Mouse (Mus musculus): ENCODE measurements around the gene Bicra. TPM values are rescaled to one million over a fixed set of nuclear protein-coding genes. Genes with fewer than 3 reads are reported as not detected.

Gene Bicra
- polyA plus RNA-seq, 1 experiment from 2014 or later: 9.6 TPM

DNA sequence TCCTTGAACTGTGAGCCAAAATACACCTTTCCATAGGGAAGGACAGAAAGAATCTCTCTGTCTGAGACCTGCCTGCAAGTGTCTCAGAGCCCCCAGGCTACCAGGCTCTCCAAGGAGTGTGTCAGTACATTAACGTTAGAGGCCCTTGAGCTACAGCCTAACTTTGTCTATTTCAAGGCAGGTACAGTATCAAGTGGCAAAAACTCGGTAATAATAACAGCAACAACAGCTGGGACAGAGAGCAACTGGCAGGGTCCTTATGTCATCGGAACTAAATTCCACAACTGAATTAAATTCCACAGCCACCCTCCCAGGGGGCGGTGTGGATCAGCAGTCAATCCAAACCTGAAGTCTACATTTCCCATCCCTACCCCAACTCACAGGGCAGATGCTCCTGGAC is 16.6 kb downstream of the Bicra start:
- H3K9ac ChIP-seq (replicated peaks; ENCODE audit: low read depth, low read length): no peak overlapping the region
- no peaks in the 10 kb centered on the region for H3K4me1 ChIP-seq (ENCODE audit: control insufficient read depth, insufficient read depth, low read length)
- H3K4me2 ChIP-seq (ENCODE audit: low read depth, low read length): no peak overlapping the region
- WGBS: 95% methylated on average over 4 of the region's 4 CpGs
- H3K9me3 ChIP-seq (ENCODE audit: control insufficient read depth, low read length): no peaks in the 10 kb centered on the region
- no peaks in the 10 kb centered on the region for H3K27me3 ChIP-seq (ENCODE audit: control insufficient read depth, insufficient read depth, low read length)
- no peak overlapping the region for H3K27ac ChIP-seq (ENCODE audit: low read depth, low read length)
- H3K4me3 ChIP-seq (ENCODE audit: low read depth, low read length): no peak overlapping the region
- no peak for ATAC-seq (ENCODE audit: low read depth)
- no peaks in the 10 kb centered on the region for H3K36me3 ChIP-seq (ENCODE audit: control insufficient read depth, insufficient read depth, low read length)

DNA sequence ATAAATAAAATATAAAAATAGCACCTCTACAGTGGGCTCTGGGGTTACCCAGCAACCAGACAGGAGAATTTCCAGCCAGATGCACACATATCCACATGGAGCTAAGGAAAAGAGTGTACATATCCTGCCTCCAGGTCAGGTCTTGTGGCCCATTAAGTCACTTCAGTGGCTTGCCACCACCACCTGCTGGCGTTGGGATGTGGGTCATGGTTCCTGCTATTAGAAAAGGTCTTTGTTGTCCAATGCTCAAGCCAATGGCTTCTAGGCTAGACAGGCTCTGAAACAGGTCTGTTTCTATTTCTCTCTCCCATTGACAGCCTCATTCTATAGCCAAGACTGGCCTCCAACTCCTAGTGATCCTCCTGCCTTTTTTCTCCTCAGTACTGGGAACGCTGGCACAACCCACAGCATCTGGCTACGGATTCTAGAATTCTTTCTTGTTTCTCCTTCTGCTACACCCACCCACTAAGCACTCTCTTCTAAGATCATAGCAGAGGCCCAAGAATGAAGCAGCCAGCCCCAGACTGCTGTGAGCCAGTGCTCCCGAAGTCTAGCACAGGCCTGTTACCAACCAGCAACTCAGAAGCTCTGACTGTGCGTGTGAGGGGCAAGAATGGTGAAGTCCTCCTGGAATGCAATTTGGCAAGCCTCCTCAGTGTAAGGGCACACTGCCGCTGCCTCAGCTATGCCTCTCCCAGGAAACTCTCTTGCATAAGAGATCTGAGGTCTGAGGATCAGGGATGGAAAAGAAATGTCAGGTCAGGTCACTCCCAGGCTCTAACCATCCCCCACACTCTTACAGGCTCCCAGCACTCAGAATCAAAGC is 19.4 kb downstream of the Bicra start:
- Histone ChIP-seq H3K4me1 (ENCODE audit: control insufficient read depth, insufficient read depth, low read length) (no peaks in the 10 kb centered on the region), H3K36me3 (ENCODE audit: control insufficient read depth, insufficient read depth, low read length) (no peaks in the 10 kb centered on the region), H3K9ac (replicated peaks; ENCODE audit: low read depth, low read length) (no peak overlapping the region), H3K9me3 (ENCODE audit: control insufficient read depth, low read length) (no peaks in the 10 kb centered on the region), H3K27ac (ENCODE audit: low read depth, low read length) (no peak overlapping the region), H3K4me3 (ENCODE audit: low read depth, low read length) (no peak overlapping the region), H3K27me3 (ENCODE audit: control insufficient read depth, insufficient read depth, low read length) (no peaks in the 10 kb centered on the region), H3K4me2 (ENCODE audit: low read depth, low read length) (no peak overlapping the region)
- WGBS: 80% methylated on average over 6 of the region's 6 CpGs
- no peak for ATAC-seq (ENCODE audit: low read depth)

DNA sequence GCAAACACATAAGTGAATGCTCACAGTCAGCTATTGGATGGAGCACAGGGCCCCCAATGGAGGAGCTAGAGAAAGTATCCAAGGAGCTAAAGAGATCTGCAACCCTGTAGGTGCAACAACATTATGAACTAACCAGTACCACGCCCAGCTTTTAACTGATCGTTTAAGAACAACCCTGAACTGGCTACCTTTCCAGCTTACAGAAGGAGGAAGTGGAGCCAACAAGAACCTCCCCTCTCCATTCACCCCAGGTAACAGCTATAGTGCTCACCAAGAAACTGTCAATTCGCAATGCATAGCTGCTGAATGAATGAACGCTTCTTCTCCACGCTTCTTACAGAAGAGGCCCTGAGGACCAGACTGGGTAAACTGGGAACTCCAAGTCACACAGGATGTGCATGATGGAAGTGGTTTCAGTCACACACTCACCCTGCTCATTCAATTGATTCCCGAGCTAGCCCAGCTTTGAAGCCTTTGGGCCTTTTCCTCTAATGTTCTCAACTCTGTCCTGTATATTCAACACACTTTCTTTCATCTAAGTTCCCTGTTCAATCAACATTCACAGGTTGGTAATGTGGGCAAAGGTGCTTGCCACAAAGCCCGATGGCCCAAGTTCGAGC is 23.0 kb downstream of the Bicra start:
- no peak for ATAC-seq (ENCODE audit: low read depth)
- Histone ChIP-seq H3K4me2 (ENCODE audit: low read depth, low read length) (no peak overlapping the region), H3K27ac (ENCODE audit: low read depth, low read length) (no peak overlapping the region), H3K27me3 (ENCODE audit: control insufficient read depth, insufficient read depth, low read length) (no peaks in the 10 kb centered on the region), H3K9ac (replicated peaks; ENCODE audit: low read depth, low read length) (no peak overlapping the region), H3K4me3 (ENCODE audit: low read depth, low read length) (no peak overlapping the region), H3K4me1 (ENCODE audit: control insufficient read depth, insufficient read depth, low read length) (0 out of 2 replicates have a peak, but pooled peaks cover 3% of the 10 kb centered on the region), H3K9me3 (ENCODE audit: control insufficient read depth, low read length) (no peaks in the 10 kb centered on the region), H3K36me3 (ENCODE audit: control insufficient read depth, insufficient read depth, low read length) (no peaks in the 10 kb centered on the region)
- WGBS: 92% methylated on average over 8 of the region's 8 CpGs

DNA sequence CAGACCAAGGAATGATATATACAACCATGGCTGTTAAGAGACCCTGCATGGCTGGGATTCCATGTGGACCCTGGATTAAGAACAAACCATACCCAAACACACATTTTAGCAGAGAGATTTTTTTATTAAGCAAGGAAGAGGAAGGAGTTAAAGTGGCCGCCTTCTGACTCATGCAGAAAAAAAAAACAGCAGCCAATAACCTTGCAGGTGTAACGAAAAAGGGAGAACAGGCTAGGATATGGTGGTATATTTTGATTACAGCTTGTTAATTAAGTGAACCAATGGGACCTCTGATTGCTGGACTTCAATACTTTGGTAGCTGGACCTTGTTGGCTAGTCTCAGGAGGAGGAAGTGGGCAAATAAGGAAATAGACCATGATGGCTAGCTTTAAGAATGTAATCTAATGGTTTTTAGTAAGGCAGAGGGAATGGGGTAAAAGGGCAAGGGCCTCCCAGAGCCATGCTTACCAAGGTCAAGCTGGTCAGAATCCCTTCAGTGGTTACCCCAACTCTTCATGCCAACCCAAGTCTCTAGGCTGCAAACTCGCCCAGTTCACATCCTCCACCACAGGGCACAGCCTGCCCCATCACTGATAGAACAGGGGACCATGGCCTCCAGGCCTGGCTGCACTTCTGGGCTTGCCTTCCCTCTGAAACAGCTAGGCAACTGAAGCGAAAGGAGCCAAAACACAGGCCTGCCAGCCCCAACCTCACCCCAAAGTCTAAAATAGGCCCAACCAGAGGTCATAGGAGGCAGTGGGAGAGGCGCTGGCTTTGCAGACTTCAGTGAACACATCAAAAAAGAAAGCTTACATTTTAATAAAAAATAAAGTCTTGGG is 28.2 kb downstream of the Bicra start:
- Histone ChIP-seq H3K4me2 (ENCODE audit: low read depth, low read length) (no peak overlapping the region), H3K27ac (ENCODE audit: low read depth, low read length) (no peak overlapping the region), H3K9me3 (ENCODE audit: control insufficient read depth, low read length) (no peaks in the 10 kb centered on the region), H3K4me3 (ENCODE audit: low read depth, low read length) (no peak overlapping the region), H3K36me3 (ENCODE audit: control insufficient read depth, insufficient read depth, low read length) (no peaks in the 10 kb centered on the region), H3K9ac (replicated peaks; ENCODE audit: low read depth, low read length) (no peak overlapping the region), H3K27me3 (ENCODE audit: control insufficient read depth, insufficient read depth, low read length) (no peaks in the 10 kb centered on the region), H3K4me1 (ENCODE audit: control insufficient read depth, insufficient read depth, low read length) (0 out of 2 replicates have a peak, but pooled peaks cover 3% of the 10 kb centered on the region)
- WGBS: 87% methylated on average over 5 of the region's 5 CpGs
- no peak for ATAC-seq (ENCODE audit: low read depth)

DNA sequence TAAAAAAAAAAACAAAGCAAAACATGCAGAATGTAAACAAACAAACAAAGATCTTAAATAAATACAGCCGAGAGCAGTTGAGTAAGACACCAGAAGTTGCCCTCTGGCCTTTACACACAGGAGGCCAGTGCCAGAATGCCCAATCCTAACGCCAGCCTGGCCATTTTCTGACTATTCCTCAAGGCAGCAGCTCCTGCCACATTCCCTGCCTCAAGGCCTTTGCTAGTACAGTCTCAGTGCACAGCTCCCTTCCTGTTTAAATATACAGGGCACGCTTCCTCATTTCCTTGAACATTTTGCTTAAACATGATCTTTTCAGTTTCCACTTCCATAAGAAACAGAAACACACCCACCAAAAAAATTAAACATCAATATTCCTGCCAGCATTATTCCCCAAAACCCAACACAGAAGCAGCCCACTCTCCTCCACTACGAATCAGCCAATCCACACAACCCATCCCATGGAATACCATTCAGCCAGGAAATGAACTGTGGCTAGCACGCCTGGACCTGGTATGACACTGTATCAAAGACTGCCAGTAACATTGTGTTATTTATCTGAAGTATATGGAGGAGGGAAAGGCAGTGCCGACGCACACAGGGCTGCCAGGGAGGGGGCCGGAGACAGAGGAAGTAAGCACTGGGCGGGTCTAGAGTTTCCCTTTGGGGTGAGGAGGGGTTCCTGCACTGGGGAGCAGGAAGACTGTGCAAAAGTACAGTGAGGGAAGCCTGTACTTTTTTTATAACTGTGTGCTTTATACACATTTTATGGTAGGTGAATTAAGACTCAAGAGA is 29.5 kb downstream of the Bicra start:
- WGBS: 85% methylated on average over 9 of the region's 9 CpGs
- H3K9ac ChIP-seq (replicated peaks; ENCODE audit: low read depth, low read length): no peak overlapping the region
- no peak overlapping the region for H3K4me2 ChIP-seq (ENCODE audit: low read depth, low read length)
- no peaks in the 10 kb centered on the region for H3K36me3 ChIP-seq (ENCODE audit: control insufficient read depth, insufficient read depth, low read length)
- no peak for ATAC-seq (ENCODE audit: low read depth)
- no peaks in the 10 kb centered on the region for H3K9me3 ChIP-seq (ENCODE audit: control insufficient read depth, low read length)
- H3K27me3 ChIP-seq (ENCODE audit: control insufficient read depth, insufficient read depth, low read length): no peaks in the 10 kb centered on the region
- no peak overlapping the region for H3K4me3 ChIP-seq (ENCODE audit: low read depth, low read length)
- H3K27ac ChIP-seq (ENCODE audit: low read depth, low read length): no peak overlapping the region
- H3K4me1 ChIP-seq (ENCODE audit: control insufficient read depth, insufficient read depth, low read length): 0 out of 2 replicates have a peak, but pooled peaks cover 3% of the 10 kb centered on the region

DNA sequence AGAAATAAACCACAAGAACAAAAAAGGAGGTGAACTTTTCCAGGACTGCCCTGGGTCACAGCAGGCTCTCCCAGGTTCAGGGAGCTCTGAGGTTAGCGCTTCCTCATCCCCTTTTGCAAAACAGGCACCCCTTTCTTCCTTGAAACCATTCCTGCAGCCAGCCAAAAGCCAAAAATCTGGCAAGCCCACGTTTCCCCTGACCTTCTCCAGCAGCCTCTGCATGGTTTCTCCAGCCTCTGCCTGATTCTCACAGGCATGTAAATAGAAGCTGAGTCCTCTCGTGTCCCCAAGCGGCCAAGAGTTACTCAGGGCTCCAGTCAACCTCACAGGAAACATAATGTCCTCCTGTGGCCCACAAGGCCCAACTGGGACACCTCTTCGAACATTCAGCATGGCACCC is 32.3 kb downstream of the Bicra start:
- WGBS: 91% methylated on average over 5 of the region's 5 CpGs
- H3K9ac ChIP-seq (replicated peaks; ENCODE audit: low read depth, low read length): no peak overlapping the region
- ATAC-seq (ENCODE audit: low read depth): no peak

DNA sequence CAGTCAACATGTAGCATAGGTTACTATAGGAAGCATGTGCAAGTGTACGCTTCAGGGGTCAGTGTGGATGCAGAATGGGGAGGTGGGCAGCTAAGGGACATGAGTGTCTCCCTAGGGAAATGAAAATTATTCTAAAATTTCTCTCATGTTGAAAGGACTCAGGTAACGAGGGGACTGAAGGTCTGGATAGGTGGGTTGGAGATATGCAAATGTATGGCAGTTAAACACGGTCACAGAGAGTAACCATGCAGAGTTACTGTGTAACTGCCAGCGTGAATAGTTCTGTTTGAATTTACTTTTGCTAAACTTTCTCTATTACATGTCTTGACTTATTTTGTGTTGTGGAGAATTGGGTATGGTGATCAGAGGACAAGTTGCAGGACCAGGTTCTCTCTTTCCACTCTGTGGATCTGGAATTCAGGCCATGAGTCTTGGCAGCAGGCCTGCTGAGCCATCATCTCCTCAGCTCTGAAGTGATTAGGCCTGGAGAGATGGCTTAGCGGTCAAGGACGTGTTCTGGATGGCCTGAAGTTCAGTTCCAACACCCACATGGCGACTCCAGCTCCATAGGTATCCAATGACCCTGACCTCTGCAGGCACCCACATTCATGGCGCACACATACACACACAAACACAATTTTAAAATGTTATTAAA is 33.1 kb downstream of the Bicra start:
- H3K9ac ChIP-seq (replicated peaks; ENCODE audit: low read depth, low read length): no peak overlapping the region
- 91% methylated on average over 8 of the region's 8 CpGs for WGBS
- H3K4me2 ChIP-seq (ENCODE audit: low read depth, low read length): no peak overlapping the region
- no peak for ATAC-seq (ENCODE audit: low read depth)
- H3K4me1 ChIP-seq (ENCODE audit: control insufficient read depth, insufficient read depth, low read length): no peaks in the 10 kb centered on the region
- H3K4me3 ChIP-seq (ENCODE audit: low read depth, low read length): no peak overlapping the region
- H3K9me3 ChIP-seq (ENCODE audit: control insufficient read depth, low read length): no peaks in the 10 kb centered on the region
- no peak overlapping the region for H3K27ac ChIP-seq (ENCODE audit: low read depth, low read length)
- H3K36me3 ChIP-seq (ENCODE audit: control insufficient read depth, insufficient read depth, low read length): no peaks in the 10 kb centered on the region
- H3K27me3 ChIP-seq (ENCODE audit: control insufficient read depth, insufficient read depth, low read length): no peaks in the 10 kb centered on the region

More for the DNA sequence above, 32.3 kb downstream of the Bicra start:
- H3K9me3 ChIP-seq (ENCODE audit: control insufficient read depth, low read length): no peaks in the 10 kb centered on the region
- H3K27ac ChIP-seq (ENCODE audit: low read depth, low read length): no peak overlapping the region
- H3K4me2 ChIP-seq (ENCODE audit: low read depth, low read length): no peak overlapping the region
- no peak overlapping the region for H3K4me3 ChIP-seq (ENCODE audit: low read depth, low read length)
- H3K4me1 ChIP-seq (ENCODE audit: control insufficient read depth, insufficient read depth, low read length): no peaks in the 10 kb centered on the region
- H3K36me3 ChIP-seq (ENCODE audit: control insufficient read depth, insufficient read depth, low read length): no peaks in the 10 kb centered on the region
- no peaks in the 10 kb centered on the region for H3K27me3 ChIP-seq (ENCODE audit: control insufficient read depth, insufficient read depth, low read length)

DNA sequence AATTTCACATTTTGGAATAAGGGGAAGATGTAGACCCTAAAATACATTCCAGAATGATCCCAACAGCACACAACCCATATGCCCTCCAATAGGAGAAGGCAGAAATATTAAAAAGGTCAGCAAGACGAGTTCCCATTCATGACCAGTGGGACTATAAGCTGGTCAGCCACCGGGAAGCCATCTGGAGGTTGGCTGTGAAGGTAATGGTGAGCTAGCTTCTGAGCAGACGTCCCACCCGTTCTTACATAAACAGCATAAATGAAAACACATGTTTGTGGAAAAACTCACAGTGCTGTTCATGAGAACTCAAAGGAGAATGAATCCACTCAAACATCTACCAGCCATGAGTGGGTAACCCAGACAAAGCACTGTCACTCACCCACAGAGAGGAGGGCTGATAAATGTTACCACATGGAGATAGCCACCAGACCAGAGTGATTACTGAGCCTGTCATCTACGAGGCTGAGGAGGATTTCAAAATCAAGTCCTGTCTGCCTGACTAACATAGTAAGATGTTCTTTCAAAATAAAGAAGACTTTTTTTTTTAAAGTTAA is 33.9 kb downstream of the Bicra start:
- Histone ChIP-seq H3K27ac (ENCODE audit: low read depth, low read length) (no peak overlapping the region), H3K4me3 (ENCODE audit: low read depth, low read length) (no peak overlapping the region), H3K4me2 (ENCODE audit: low read depth, low read length) (no peak overlapping the region), H3K9me3 (ENCODE audit: control insufficient read depth, low read length) (no peaks in the 10 kb centered on the region), H3K9ac (replicated peaks; ENCODE audit: low read depth, low read length) (no peak overlapping the region), H3K36me3 (ENCODE audit: control insufficient read depth, insufficient read depth, low read length) (no peaks in the 10 kb centered on the region), H3K4me1 (ENCODE audit: control insufficient read depth, insufficient read depth, low read length) (no peaks in the 10 kb centered on the region), H3K27me3 (ENCODE audit: control insufficient read depth, insufficient read depth, low read length) (no peaks in the 10 kb centered on the region)
- WGBS: 87% methylated on average over 5 of the region's 5 CpGs
- no peak for ATAC-seq (ENCODE audit: low read depth)

Measured in neural tube, embryonic 14.5 days (tissue).